Mouse (Mus musculus): ENCODE measurements around the gene Camk2b.
"Not testable (repeated sequence)": the region's sequence is repeated elsewhere in the genome, so short reads cannot be mapped to it uniquely, and the experiment has no call there.

Camk2b gene

GRCm38 (mm10) chr11:6015011-6015431, 51.1 kb downstream of the Camk2b start:
- no peak for DNase-seq (ENCODE audit: low spot score in 2 of 2)

- DNase-seq (ENCODE audit: low spot score in 2 of 2), result no peak
These were observed 52.8 kb downstream of the Camk2b start for GRCm38 (mm10) chr11:6013359-6013758.

DNA sequence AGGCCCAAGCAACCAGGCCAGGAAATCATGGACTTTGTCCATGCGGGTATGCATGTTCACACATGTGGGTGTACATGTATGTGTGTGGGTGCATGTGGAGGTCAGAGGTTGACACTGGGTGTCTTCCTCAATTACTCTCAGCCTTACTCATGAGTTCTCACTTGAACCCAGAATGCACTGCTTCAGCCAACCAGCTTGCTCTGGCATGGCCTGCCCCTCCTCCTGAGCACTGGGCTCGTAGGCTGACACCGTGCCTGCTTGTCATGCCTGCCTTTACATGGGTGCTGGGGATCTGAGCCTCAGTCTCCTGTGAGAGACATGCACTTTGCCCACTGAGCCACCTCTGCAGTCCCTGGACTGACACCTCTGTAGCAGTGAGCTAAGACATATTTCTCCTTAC, 54.3 kb downstream of the Camk2b start:
- no peak for DNase-seq (ENCODE audit: low spot score in 2 of 2)

- not testable (repeated sequence) for DNase-seq (ENCODE audit: low spot score in 2 of 2)
These were observed 55.2 kb downstream of the Camk2b start for GRCm38 (mm10) chr11:6010751-6011482.

GRCm38 (mm10) chr11:6007779-6008128, 58.4 kb downstream of the Camk2b start:
- not testable (repeated sequence) for DNase-seq (ENCODE audit: low spot score in 2 of 2)

DNA sequence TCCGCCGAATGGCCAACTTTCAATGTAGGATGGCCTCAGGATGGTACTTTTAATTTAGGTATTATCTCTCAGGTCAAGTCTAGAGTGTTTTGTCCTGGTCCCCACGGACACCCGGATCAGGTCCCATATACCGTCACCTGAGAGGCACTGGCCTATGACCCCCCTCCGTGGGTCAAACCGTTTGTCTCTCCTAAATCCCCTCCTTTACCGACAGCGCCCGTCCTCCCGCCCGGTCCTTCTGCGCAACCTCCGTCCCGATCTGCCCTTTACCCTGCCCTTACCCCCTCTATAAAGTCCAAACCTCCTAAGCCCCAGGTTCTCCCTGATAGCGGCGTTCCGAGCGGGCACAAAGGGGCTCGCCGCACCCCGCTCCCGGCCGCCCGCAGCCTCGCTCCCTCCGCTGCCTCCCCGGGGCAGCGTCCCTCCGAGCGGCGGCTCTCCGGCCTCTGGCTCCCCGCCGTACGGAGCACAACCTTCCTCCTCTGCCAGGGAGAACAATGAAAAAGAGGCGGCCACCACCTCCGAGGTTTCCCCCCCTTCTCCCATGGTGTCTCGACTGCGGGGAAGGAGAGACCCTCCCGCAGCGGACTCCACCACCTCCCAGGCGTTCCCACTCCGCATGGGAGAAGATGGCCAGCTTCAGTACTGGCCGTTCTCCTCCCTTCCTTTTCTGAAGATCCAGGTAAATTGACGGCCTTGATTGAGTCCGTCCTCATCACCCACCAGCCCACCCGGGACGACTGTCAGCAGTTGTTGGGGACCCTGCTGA, 59.0 kb downstream of the Camk2b start:
- DNase-seq (ENCODE audit: low spot score in 2 of 2), result not testable (repeated sequence)

DNA sequence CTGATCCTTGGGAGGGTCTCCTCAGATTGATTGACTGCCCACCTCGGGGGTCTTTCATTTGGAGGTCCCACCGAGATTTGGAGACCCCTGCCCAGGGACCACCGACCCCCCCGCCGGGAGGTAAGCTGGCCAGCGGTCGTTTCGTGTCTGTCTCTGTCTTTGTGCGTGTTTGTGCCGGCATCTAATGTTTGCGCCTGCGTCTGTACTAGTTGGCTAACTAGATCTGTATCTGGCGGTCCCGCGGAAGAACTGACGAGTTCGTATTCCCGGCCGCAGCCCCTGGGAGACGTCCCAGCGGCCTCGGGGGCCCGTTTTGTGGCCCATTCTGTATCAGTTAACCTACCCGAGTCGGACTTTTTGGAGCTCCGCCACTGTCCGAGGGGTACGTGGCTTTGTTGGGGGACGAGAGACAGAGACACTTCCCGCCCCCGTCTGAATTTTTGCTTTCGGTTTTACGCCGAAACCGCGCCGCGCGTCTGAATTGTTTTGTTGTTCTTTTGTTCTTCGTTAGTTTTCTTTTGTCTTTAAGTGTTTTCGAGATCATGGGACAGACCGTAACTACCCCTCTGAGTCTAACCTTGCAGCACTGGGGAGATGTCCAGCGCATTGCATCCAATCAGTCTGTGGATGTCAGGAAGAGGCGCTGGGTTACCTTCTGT, 59.7 kb downstream of the Camk2b start:
- not testable (repeated sequence) for DNase-seq (ENCODE audit: low spot score in 2 of 2)

DNA sequence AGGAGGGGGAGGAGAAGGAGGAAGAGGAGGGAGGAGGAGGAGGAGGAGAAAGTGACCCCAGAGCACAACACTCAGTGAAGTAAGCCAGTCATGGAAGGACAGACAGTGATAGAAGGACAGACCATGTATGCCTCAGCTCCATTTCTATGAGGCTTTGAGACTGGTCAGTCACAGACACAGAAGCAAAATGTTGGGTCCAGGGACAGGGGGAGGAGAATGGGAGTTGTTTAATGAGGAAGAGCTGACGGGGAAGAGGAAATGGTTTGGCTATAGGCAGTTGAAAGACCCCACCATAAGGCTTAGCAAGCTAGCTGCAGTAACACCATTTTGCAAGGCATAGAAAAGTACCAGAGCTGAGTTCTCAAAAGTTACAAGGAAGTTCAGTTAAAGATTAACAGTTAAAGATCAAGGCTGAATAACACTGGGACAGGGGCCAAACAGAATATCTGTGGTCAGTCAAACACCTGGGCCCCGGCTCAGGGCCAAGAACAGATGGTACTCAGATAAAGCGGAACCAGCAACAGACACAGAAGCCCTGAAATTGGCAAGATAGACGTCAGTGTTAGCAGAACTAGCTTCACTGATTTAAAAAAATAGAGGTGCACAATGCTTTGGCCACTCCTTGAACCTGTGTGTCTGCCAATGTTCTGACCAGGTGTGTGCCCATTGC, 60.7 kb downstream of the Camk2b start:
- DNase-seq (ENCODE audit: low spot score in 2 of 2), result not testable (repeated sequence)

DNA sequence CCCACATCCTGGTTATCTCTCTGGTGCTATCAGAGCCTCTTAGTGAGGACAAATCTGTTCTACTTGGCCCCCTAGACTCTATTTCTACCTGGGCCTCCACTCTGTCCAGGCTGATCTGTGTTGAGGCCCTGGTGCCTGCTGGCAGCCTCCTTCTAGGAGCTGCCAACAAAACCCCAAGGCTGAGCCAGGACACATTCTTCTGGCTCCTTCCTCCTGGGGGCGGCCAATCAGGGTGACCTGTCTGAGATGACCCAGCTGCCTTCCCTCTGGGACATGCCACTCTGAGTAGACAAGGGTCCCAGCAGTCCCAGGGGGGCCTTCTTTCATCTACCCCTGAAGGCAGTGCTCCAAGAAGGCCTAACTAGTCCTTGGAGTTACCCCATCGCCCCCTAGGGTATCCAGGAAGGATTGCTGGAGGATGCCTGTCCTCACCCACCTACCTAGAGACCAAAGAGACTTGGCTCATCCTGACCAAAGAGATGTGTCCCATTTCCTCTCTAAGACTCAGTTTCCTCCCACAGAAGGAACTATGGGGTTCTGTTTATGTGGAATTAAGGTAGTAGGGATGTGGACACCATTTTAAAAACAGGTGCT, 63.0 kb downstream of the Camk2b start:
- no peak for DNase-seq (ENCODE audit: low spot score in 2 of 2)

GRCm38 (mm10) chr11:6001981-6002649, 64.0 kb downstream of the Camk2b start:
- DNase-seq (ENCODE audit: low spot score in 2 of 2), result peak; percentile 44 to 75

DNA sequence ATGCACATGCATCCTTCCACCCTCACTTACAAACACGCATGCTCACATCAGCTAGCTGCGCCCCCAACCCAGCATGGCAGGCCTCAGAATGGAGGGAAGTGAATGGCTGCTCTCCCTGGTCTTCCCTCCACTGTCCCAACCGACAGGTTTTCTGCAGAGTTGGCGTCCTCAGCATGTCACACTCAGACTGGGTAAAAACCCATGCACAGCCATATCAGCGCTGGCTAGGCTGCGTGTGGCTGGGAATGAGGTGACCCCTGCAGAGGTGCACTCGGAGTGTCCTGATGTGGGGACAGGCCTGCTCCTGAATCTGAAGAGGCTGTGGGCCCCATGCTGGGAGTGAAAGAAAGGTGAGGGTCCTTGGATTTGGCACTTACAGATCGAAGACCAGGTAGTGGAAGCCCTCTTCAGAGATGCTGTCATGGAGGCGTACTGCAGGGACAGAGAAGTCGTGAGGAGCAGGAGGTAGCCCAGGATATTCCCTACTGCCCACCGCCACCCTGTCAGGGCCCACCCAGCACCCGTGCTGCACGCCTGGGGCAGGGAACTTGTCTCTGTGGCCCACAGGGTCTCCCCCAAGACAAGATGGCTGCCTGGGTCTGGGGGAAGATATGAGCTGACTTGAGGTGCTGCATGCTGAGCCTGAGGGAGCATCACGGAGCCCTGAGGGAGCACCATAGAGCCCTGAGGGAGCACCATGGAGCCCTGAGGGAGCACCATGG, 65.0 kb downstream of the Camk2b start:
- no peak for DNase-seq (ENCODE audit: low spot score in 2 of 2)

DNA sequence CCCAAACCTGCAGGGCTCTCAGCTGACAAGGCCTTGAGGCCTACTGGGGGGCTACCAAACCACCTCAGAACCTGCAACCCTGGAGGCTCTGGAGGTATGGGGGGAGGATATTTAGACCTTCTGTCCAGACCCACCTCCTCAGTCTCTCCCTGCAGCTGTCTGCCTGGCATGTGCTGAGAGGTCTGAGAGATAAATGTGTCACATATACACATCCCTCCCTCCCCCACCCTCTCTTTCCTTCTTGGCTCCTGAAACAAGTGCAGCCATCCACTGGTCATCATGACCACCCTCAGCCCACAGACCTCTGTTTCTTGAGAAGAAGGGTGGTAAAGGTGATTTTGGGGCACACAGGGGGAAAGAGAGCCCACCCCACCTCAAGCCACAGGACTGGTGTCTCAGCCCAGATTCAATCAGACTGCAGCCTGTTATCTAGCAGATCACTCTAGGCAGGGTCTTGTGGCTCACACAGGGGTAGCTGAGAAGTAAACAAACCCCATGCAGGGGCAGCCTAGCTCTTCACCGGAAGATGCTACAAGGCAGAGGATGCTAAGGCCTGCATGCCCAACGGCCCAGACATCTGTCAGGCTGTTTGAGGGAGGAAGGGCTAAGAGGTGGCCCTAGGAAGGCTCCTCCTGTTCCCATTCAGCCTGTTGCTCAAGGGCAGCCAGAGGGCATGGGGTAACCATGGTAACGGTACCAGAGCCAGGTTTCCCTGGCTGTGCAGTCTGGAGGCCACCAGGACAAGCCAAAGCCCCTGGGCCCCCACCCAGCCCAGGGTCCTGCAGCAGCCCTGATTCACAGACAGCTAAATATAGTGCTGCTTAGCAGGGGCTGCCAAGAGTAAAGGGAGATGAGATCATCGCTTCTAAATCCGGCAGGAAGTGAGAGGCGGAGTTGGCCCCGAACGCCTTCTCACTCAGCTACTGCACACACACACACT, 66.1 kb downstream of the Camk2b start:
- DNase-seq (ENCODE audit: low spot score in 2 of 2), result peak; percentile 80 to 92

DNA sequence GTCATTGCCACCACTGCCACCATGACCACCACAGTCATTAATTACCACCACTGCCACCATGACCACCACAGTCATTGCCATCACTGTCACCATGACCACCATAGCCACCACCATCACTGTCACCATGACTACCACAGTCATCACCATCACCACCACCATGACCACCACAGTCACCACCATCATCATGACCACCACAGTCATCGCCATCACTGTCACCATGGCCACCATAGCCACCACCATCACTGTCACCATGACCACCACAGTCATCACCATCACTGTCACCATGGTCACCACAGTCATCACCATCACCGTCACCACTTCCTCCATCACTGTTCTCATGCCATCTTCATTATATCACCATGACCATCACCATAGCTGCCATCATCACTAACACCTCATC, 67.7 kb downstream of the Camk2b start:
- DNase-seq (ENCODE audit: low spot score in 2 of 2), result no peak

GRCm38 (mm10) chr11:5995989-5996388, 70.2 kb downstream of the Camk2b start:
- peak; percentile 82 to 87 for DNase-seq (ENCODE audit: low spot score in 2 of 2)

- no peak for DNase-seq (ENCODE audit: low spot score in 2 of 2)
These were observed 71.3 kb downstream of the Camk2b start for GRCm38 (mm10) chr11:5994880-5995279.

GRCm38 (mm10) chr11:5994212-5994611, 72.0 kb downstream of the Camk2b start:
- DNase-seq (ENCODE audit: low spot score in 2 of 2), result no peak

DNA sequence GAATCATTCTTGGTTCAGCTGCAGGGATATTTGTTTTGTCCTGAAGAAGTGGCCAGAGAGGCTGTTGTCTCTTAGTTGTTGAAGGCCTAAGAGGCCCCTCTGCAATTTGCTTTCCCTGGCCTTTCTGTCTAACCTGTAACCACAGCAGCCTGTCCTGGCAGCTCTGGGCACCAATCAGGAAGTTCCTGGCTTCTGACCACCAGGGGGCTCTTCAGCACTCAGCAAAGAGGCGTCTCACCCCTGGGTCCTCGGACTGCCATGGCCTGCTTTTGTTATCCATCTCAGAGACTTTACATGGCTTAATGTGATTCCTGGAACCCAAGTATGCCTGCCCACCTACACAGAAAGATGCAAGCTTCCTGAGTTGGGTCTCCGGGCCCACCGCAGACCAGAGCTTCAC, 75.3 kb downstream of the Camk2b start:
- no peak for DNase-seq (ENCODE audit: low spot score in 2 of 2)

DNA sequence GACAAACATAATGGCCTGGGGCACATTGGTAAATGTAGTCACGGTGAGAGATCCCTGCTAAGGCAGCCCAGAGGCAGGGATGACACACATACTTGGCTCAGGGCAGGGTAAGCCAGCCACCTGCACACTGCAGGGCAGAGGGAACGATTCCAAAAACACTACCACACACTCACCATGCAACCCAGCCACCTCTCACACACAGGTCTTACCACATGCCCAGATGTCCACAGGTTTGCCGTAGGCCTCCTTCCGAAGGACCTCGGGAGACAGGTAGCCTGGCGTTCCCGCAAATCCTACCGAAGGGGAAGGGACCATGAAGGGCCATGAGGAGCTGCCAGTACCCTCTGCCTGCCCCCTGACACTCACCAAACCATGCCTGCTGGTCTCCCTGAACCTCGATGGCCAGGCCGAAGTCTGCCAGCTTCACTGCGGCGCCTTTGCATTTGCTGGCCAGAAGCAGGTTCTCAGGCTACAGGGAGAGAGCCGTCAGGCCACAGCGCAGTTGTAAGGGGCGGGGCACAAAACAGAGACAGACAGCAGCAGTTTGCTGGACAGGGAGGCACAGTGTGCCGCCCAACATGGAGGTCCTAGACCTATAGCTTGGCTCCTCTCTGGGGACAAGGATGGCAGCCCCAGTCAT, 76.1 kb downstream of the Camk2b start:
- DNase-seq (ENCODE audit: low spot score in 2 of 2), result no peak

DNA sequence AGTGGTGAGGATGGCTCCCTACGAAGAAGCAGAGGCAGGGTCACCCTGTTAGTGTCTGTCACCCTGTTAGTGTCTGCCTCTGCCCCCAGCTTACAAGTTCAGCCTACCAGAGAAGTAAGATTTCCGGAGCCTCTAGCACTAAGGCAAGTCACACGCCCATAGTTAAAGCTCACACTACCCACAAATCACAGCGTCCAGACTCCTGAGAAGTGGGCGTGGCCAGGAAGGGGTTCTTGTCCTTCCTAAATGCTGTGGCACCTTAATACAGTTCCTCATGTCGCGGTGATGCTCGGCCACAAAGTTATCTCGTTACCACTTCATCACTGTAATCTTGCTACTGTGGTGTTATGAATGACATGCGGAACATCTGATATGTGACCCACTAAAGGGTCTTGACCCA, 78.0 kb downstream of the Camk2b start:
- no peak for DNase-seq (ENCODE audit: low spot score in 2 of 2)

Data from frontal cortex, postnatal 36 days (tissue).